In the genomic region with DNA sequence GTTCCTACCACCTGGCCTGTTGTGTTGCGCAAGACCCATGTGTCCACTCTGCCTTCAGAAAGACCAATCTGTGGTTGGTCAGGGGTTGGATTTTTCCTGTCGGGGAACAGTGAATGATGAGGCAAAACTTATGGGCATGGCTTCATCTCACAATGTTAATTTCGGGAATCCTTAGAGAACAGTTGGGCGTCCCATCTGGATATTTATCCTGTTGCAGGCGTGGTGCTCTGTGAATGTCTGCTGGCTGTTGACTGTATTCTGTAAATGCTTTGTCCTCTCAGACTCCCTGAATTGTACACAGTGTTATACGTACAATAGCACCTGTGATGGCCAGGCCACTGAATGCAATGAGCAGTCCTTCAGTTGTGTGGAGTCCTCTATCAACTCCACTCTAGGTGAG, we compare ENCODE assay signal across 32 mouse cellular contexts. TPM values are rescaled to one million over a fixed set of nuclear protein-coding genes. Genes with fewer than 3 reads are reported as not detected.
DNase-seq lines count a peak whose midpoint lies in the region; ATAC-seq and TF ChIP-seq lines count a peak whose summit lies in the region.
"Had no signal": no experiment of that assay in that cellular context is flagged by ENCODE, and none has a peak within 500 bp of the region (broad histone marks: within the 10 kb centered on the region; RNA-seq: fewer than 3 reads in every experiment).

No protein-coding gene starts in this region.

- no peak overlapping the region for H3K27ac ChIP-seq in forebrain, embryonic 15.5 days (replicated peaks)
- no peak overlapping the region for H3K27ac ChIP-seq in forebrain, embryonic 10.5 days
- H3K27ac ChIP-seq in intestine, embryonic 14.5 days (ENCODE audit: low read depth): no peak overlapping the region
- H3K27ac ChIP-seq in layer of hippocampus, adult 2 months: no peak overlapping the region
- H3K27ac ChIP-seq in small intestine, adult 2 months (ENCODE audit: insufficient read depth, low read depth, low read length): no peak overlapping the region
- H3K27ac ChIP-seq: embryonic facial prominence, embryonic 13.5 days; gastrocnemius, adult 2 months; heart, embryonic 15.5 days; hindbrain, embryonic 14.5 days; limb, embryonic 10.5 days; liver, embryonic 15.5 days; lung, embryonic 15.5 days; midbrain, embryonic 13.5 days had no signal

- H3K36me3 ChIP-seq in forebrain, embryonic 15.5 days: no peaks in the 10 kb centered on the region
- no peaks in the 10 kb centered on the region for H3K36me3 ChIP-seq in forebrain, embryonic 10.5 days (replicated peaks)
- no peaks in the 10 kb centered on the region for H3K36me3 ChIP-seq in intestine, embryonic 14.5 days (ENCODE audit: control insufficient read depth, insufficient read depth, low read length)
- H3K36me3 ChIP-seq in small intestine, adult 2 months (ENCODE audit: control insufficient read depth, insufficient read depth, low read length): peaks cover 55% of the 10 kb centered on the region
- H3K36me3 ChIP-seq: embryonic facial prominence, embryonic 13.5 days; heart, embryonic 15.5 days; limb, embryonic 10.5 days; liver, embryonic 15.5 days; lung, embryonic 15.5 days; midbrain, embryonic 13.5 days had no signal

- no peak for DNase-seq in forebrain, embryonic 10.5 days (ENCODE audit: extremely low spot score, low spot score)
- no peak for DNase-seq in intestine, embryonic 14.5 days (ENCODE audit: low spot score)
- DNase-seq in layer of hippocampus, adult 2 months (ENCODE audit: low spot score in 2 of 2): peak; percentile 58 to 67
- no peak for DNase-seq in thymus, postnatal 0 days (ENCODE audit: low spot score)
- no peak for DNase-seq in heart, postnatal 14 days
- DNase-seq: adrenal gland, postnatal 36 days; cerebellum, adult 18-20 months; cerebellum, postnatal 25 days; embryo, embryonic 11 days; gastrocnemius, adult 2 months; heart, postnatal 4 days; kidney, adult 11 months; liver; lung, postnatal 36 days; thymus, postnatal 4 days had no signal

- no peak overlapping the region for H3K4me2 ChIP-seq in forebrain, embryonic 15.5 days (replicated peaks)
- 0 out of 2 replicates have a peak overlapping the region, but pooled peaks have one; percentile 7 for H3K4me2 ChIP-seq in intestine, embryonic 14.5 days (ENCODE audit: low read length)
- H3K4me2 ChIP-seq: embryonic facial prominence, embryonic 13.5 days; heart, embryonic 15.5 days; hindbrain, embryonic 14.5 days; liver, embryonic 15.5 days; lung, embryonic 15.5 days; midbrain, embryonic 13.5 days had no signal

- WGBS in forebrain, embryonic 15.5 days: 80% methylated on average over 6 of the region's 6 CpGs
- WGBS in forebrain, embryonic 10.5 days: 93% methylated on average over 6 of the region's 6 CpGs
- 92% methylated on average over 6 of the region's 6 CpGs for WGBS in intestine, embryonic 14.5 days
- 67% methylated on average over 6 of the region's 6 CpGs for WGBS in small intestine, adult 2 months

- H3K9ac ChIP-seq in forebrain, embryonic 15.5 days (replicated peaks): no peak overlapping the region
- no peak overlapping the region for H3K9ac ChIP-seq in intestine, embryonic 14.5 days (ENCODE audit: low read length)
- H3K9ac ChIP-seq: embryonic facial prominence, embryonic 13.5 days; heart, embryonic 15.5 days; hindbrain, embryonic 14.5 days; liver, embryonic 15.5 days; lung, embryonic 15.5 days; midbrain, embryonic 13.5 days had no signal

- H3K27me3 ChIP-seq in forebrain, embryonic 15.5 days: no peaks in the 10 kb centered on the region
- H3K27me3 ChIP-seq in forebrain, embryonic 10.5 days (ENCODE audit: poor library complexity, severe bottlenecking): no peaks in the 10 kb centered on the region
- no peaks in the 10 kb centered on the region for H3K27me3 ChIP-seq in intestine, embryonic 14.5 days (replicated peaks; ENCODE audit: control insufficient read depth, insufficient read depth, low read length)
- no peaks in the 10 kb centered on the region for H3K27me3 ChIP-seq in small intestine, adult 2 months (ENCODE audit: control insufficient read depth, insufficient read depth, low read length)
- H3K27me3 ChIP-seq: embryonic facial prominence, embryonic 13.5 days; heart, embryonic 15.5 days; lung, embryonic 15.5 days; midbrain, embryonic 13.5 days had no signal

- intact Hi-C loops in heart, postnatal 14 days (cut with DNase I): no loop called here

- TF ChIP-seq POLR2A in small intestine, adult 2 months (IDR thresholded peaks at IDR 0.05; ENCODE audit: low read depth, low read length): no peak

- no peak for TF ChIP-seq CTCF in layer of hippocampus, adult 2 months (conservative IDR thresholded peaks at IDR 0.05)
- no peak for TF ChIP-seq CTCF in small intestine, adult 2 months (IDR thresholded peaks at IDR 0.05; ENCODE audit: extremely low read depth, insufficient read length, insufficient replicate concordance, low read depth, low read length)

- H3K4me1 ChIP-seq in forebrain, embryonic 15.5 days: no peaks in the 10 kb centered on the region
- no peaks in the 10 kb centered on the region for H3K4me1 ChIP-seq in forebrain, embryonic 10.5 days
- 0 out of 2 replicates have a peak, but pooled peaks cover 8% of the 10 kb centered on the region for H3K4me1 ChIP-seq in intestine, embryonic 14.5 days (replicated peaks; ENCODE audit: control insufficient read depth, insufficient read depth, low read length)
- H3K4me1 ChIP-seq in small intestine, adult 2 months (ENCODE audit: control insufficient read depth, insufficient read depth, insufficient read length, low read length): peaks cover 10% of the 10 kb centered on the region
- H3K4me1 ChIP-seq: embryonic facial prominence, embryonic 13.5 days; heart, embryonic 15.5 days; limb, embryonic 10.5 days; lung, embryonic 15.5 days; megakaryocyte, embryonic 14.5 days; midbrain, embryonic 13.5 days had no signal

- ATAC-seq in forebrain, embryonic 15.5 days (replicated peaks): 0 out of 2 replicates have a peak, but pooled peaks have one; percentile 26
- ATAC-seq in intestine, embryonic 14.5 days (replicated peaks; ENCODE audit: low FRiP score, low TSS enrichment, low read depth): no peak
- ATAC-seq: midbrain, embryonic 13.5 days had no signal

- H3K9me3 ChIP-seq in forebrain, embryonic 15.5 days: no peaks in the 10 kb centered on the region
- H3K9me3 ChIP-seq in forebrain, embryonic 10.5 days: no peaks in the 10 kb centered on the region
- H3K9me3 ChIP-seq in intestine, embryonic 14.5 days (ENCODE audit: control insufficient read depth, low read length): no peaks in the 10 kb centered on the region
- H3K9me3 ChIP-seq: embryonic facial prominence, embryonic 13.5 days; heart, embryonic 15.5 days; limb, embryonic 10.5 days; liver, embryonic 15.5 days; lung, embryonic 15.5 days; megakaryocyte, embryonic 14.5 days; midbrain, embryonic 13.5 days had no signal

- no peak overlapping the region for H3K4me3 ChIP-seq in forebrain, embryonic 15.5 days
- H3K4me3 ChIP-seq in forebrain, embryonic 10.5 days: no peak overlapping the region
- H3K4me3 ChIP-seq in intestine, embryonic 14.5 days (ENCODE audit: low read depth, low read length): no peak overlapping the region
- no peak overlapping the region for H3K4me3 ChIP-seq in layer of hippocampus, adult 2 months
- H3K4me3 ChIP-seq in small intestine, adult 2 months (ENCODE audit: low read depth, low read length): peak overlapping the region; percentile 58
- H3K4me3 ChIP-seq: embryonic facial prominence, embryonic 13.5 days; erythroblast, embryonic 14.5 days; gastrocnemius, adult 2 months; heart, embryonic 15.5 days; limb, embryonic 10.5 days; liver, embryonic 15.5 days; lung, embryonic 15.5 days; megakaryocyte, embryonic 14.5 days; midbrain, embryonic 13.5 days had no signal

RNA-seq across cellular contexts. Expression of a gene that starts 3.6 kb away (rescaled TPM):
- 0.15 TPM in 1 of 2 replicates, not detected in the other for polyA plus RNA-seq in forebrain, embryonic 15.5 days (2015; fragmentation: Nextera tagmentation; extraction: Ambion mirVana)
- not detected in 2 replicates for polyA plus RNA-seq in forebrain, embryonic 10.5 days (2016; fragmentation: Nextera tagmentation; extraction: Ambion mirVana)
- 274 and 403 TPM in 2 replicates for polyA plus RNA-seq in intestine, embryonic 14.5 days (2014; fragmentation: Nextera tagmentation; extraction: Ambion mirVana)
- total RNA-seq in layer of hippocampus, adult 2 months (2021): not detected
- polyA plus RNA-seq in small intestine, adult 2 months (2012; rRNA removed): 1,520 and 2,382 TPM in 2 replicates
- 1.6 and 2.1 TPM in 2 replicates for polyA plus RNA-seq in thymus, postnatal 0 days (2015; fragmentation: Nextera tagmentation; extraction: Ambion mirVana)
- total RNA-seq in heart, postnatal 14 days (2021): not detected
- total RNA-seq: adrenal gland, postnatal 36 days; gastrocnemius, adult 2 months; gastrocnemius, postnatal 4 days; heart, postnatal 4 days; left cerebral cortex, adult 8-10 months had no signal
- polyA plus RNA-seq: embryonic facial prominence, embryonic 13.5 days; erythroblast, embryonic 14.5 days; heart, embryonic 15.5 days; hindbrain, embryonic 14.5 days; limb, embryonic 10.5 days; midbrain, embryonic 13.5 days; neural tube, embryonic 11.5 days had no signal

RNA-seq across cellular contexts. Expression of a gene that starts 38.4 kb away (rescaled TPM):
- not detected in 2 replicates for polyA plus RNA-seq in forebrain, embryonic 15.5 days (2015; fragmentation: Nextera tagmentation; extraction: Ambion mirVana)
- polyA plus RNA-seq in forebrain, embryonic 10.5 days (2016; fragmentation: Nextera tagmentation; extraction: Ambion mirVana): not detected in 2 replicates
- polyA plus RNA-seq in intestine, embryonic 14.5 days (2014; fragmentation: Nextera tagmentation; extraction: Ambion mirVana): not detected in 2 replicates
- not detected for total RNA-seq in layer of hippocampus, adult 2 months (2021)
- 0.63 and 1.0 TPM in 2 replicates for polyA plus RNA-seq in small intestine, adult 2 months (2012; rRNA removed)
- 0.40 and 0.64 TPM in 2 replicates for polyA plus RNA-seq in thymus, postnatal 0 days (2015; fragmentation: Nextera tagmentation; extraction: Ambion mirVana)
- total RNA-seq in heart, postnatal 14 days (2021): not detected
- total RNA-seq: adrenal gland, postnatal 36 days; gastrocnemius, adult 2 months; gastrocnemius, postnatal 4 days; heart, postnatal 4 days; left cerebral cortex, adult 8-10 months had no signal
- polyA plus RNA-seq: embryonic facial prominence, embryonic 13.5 days; erythroblast, embryonic 14.5 days; frontal cortex, adult 2 months; heart, embryonic 15.5 days; hindbrain, embryonic 14.5 days; kidney, embryonic 16.5 days; limb, embryonic 10.5 days; liver, embryonic 15.5 days; lung, embryonic 15.5 days; midbrain, embryonic 13.5 days; neural tube, embryonic 11.5 days had no signal

RNA-seq across cellular contexts. Expression of a gene that starts 49.9 kb away (rescaled TPM):
- not detected in 2 replicates for polyA plus RNA-seq in forebrain, embryonic 15.5 days (2015; fragmentation: Nextera tagmentation; extraction: Ambion mirVana)
- not detected in 2 replicates for polyA plus RNA-seq in forebrain, embryonic 10.5 days (2016; fragmentation: Nextera tagmentation; extraction: Ambion mirVana)
- polyA plus RNA-seq in intestine, embryonic 14.5 days (2014; fragmentation: Nextera tagmentation; extraction: Ambion mirVana): not detected in 2 replicates
- not detected for total RNA-seq in layer of hippocampus, adult 2 months (2021)
- polyA plus RNA-seq in small intestine, adult 2 months (2012; rRNA removed): not detected in 2 replicates
- polyA plus RNA-seq in thymus, postnatal 0 days (2015; fragmentation: Nextera tagmentation; extraction: Ambion mirVana): 0.12 and 0.23 TPM in 2 replicates
- total RNA-seq in heart, postnatal 14 days (2021): not detected
- total RNA-seq: adrenal gland, postnatal 36 days; gastrocnemius, adult 2 months; gastrocnemius, postnatal 4 days; heart, postnatal 4 days; left cerebral cortex, adult 8-10 months had no signal
- polyA plus RNA-seq: embryonic facial prominence, embryonic 13.5 days; erythroblast, embryonic 14.5 days; frontal cortex, adult 2 months; heart, embryonic 15.5 days; hindbrain, embryonic 14.5 days; kidney, embryonic 16.5 days; large intestine, adult 2 months; limb, embryonic 10.5 days; liver, embryonic 15.5 days; lung, embryonic 15.5 days; midbrain, embryonic 13.5 days; neural tube, embryonic 11.5 days had no signal

RNA-seq across cellular contexts. Expression of a gene that starts 51.9 kb away (rescaled TPM):
- 50.7 and 54.9 TPM in 2 replicates for polyA plus RNA-seq in forebrain, embryonic 15.5 days (2015; fragmentation: Nextera tagmentation; extraction: Ambion mirVana)
- 39.8 and 40.9 TPM in 2 replicates for polyA plus RNA-seq in forebrain, embryonic 10.5 days (2016; fragmentation: Nextera tagmentation; extraction: Ambion mirVana)
- polyA plus RNA-seq in intestine, embryonic 14.5 days (2014; fragmentation: Nextera tagmentation; extraction: Ambion mirVana): 27.5 and 28.9 TPM in 2 replicates
- total RNA-seq in layer of hippocampus, adult 2 months (2021): 10 to 100 TPM; 52.9 to 56.2 TPM
- polyA plus RNA-seq in small intestine, adult 2 months (2012; rRNA removed): 14.9 and 22.7 TPM in 2 replicates
- 29.2 and 30.4 TPM in 2 replicates for polyA plus RNA-seq in thymus, postnatal 0 days (2015; fragmentation: Nextera tagmentation; extraction: Ambion mirVana)
- 10 to 100 TPM; 45.6 to 49.5 TPM for total RNA-seq in heart, postnatal 14 days (2021)

RNA-seq across cellular contexts. Expression of a gene that starts 52.3 kb away (rescaled TPM):
- polyA plus RNA-seq in forebrain, embryonic 15.5 days (2015; fragmentation: Nextera tagmentation; extraction: Ambion mirVana): 39.0 and 40.6 TPM in 2 replicates
- 23.9 and 24.1 TPM in 2 replicates for polyA plus RNA-seq in forebrain, embryonic 10.5 days (2016; fragmentation: Nextera tagmentation; extraction: Ambion mirVana)
- 45.9 and 49.6 TPM in 2 replicates for polyA plus RNA-seq in intestine, embryonic 14.5 days (2014; fragmentation: Nextera tagmentation; extraction: Ambion mirVana)
- 10 to 100 TPM; 49.1 to 51.0 TPM for total RNA-seq in layer of hippocampus, adult 2 months (2021)
- polyA plus RNA-seq in small intestine, adult 2 months (2012; rRNA removed): 17.5 and 17.8 TPM in 2 replicates
- polyA plus RNA-seq in thymus, postnatal 0 days (2015; fragmentation: Nextera tagmentation; extraction: Ambion mirVana): 59.2 and 72.2 TPM in 2 replicates
- 10 to 100 TPM; 48.9 to 53.1 TPM for total RNA-seq in heart, postnatal 14 days (2021)

Comparison
In these comparisons a context has a peak if more than half of its experiments do, and no peak if none do; other contexts are left out.
1. DNase-seq: peak in layer of hippocampus, adult 2 months (2 of 2); none in forebrain, embryonic 10.5 days (single experiment), intestine, embryonic 14.5 days (single experiment), thymus, postnatal 0 days (single experiment) and heart, postnatal 14 days (0 of 2).
2. RNA of a gene that starts 3.6 kb away (polyA plus RNA-seq): 1,520 to 2,382 TPM in small intestine, adult 2 months and 274 to 403 TPM in intestine, embryonic 14.5 days; 1.6 to 2.1 TPM in thymus, postnatal 0 days, 0.15 TPM in forebrain, embryonic 15.5 days and not detected in forebrain, embryonic 10.5 days; every median in the first group is over 10 times any median in the second.